In the genomic region with DNA sequence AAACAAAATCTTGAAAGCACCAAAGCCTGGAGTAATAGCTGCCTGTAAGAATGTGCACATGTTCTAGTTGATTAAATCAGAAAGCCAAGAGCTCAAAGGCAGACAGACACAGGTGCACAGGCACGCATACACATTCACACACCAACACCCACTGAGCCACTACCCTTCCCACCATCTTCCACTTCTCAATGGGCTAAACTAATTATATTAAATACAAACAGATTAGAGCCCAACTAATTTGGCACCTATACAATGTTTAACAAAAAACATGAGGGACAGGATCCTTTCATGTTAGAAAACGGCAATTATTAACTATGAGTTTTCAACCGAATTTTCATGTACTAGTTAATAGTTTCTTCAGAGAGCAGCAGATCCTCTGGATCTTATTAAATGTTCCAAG, we compare ENCODE assay signal across 26 mouse cellular contexts.
A peak's percentile ranks its signal among the peaks of the same experiment; 100 is the strongest.
DNase-seq lines count a peak whose midpoint lies in the region; ATAC-seq and TF ChIP-seq lines count a peak whose summit lies in the region.
"Had no signal": no experiment of that assay in that cellular context is flagged by ENCODE, and none has a peak within 500 bp of the region (broad histone marks: within the 10 kb centered on the region; RNA-seq: fewer than 3 reads in every experiment).

No protein-coding gene starts in this region.

- H3K4me1 ChIP-seq in forebrain, embryonic 11.5 days (replicated peaks; ENCODE audit: control insufficient read depth, insufficient read depth, low read length): no peaks in the 10 kb centered on the region; the same call in 1 of the 2 replicates
- H3K4me1 ChIP-seq in forebrain, embryonic 16.5 days (replicated peaks; ENCODE audit: control insufficient read depth, insufficient read depth, low read length): no peaks in the 10 kb centered on the region
- H3K4me1 ChIP-seq in kidney, postnatal 0 days (replicated peaks; ENCODE audit: insufficient read depth, low read length): no peaks in the 10 kb centered on the region
- H3K4me1 ChIP-seq: forebrain, embryonic 12.5 days; forebrain, embryonic 15.5 days; heart, embryonic 10.5 days had no signal

- H3K27me3 ChIP-seq in forebrain, embryonic 11.5 days (ENCODE audit: control insufficient read depth, insufficient read depth, low read length): no peaks in the 10 kb centered on the region
- no peaks in the 10 kb centered on the region for H3K27me3 ChIP-seq in forebrain, embryonic 16.5 days (replicated peaks; ENCODE audit: control insufficient read depth, insufficient read depth, low read length)
- H3K27me3 ChIP-seq in kidney, postnatal 0 days (ENCODE audit: insufficient read depth, low read length): no peaks in the 10 kb centered on the region
- H3K27me3 ChIP-seq: embryonic facial prominence, embryonic 12.5 days; embryonic facial prominence, embryonic 15.5 days; forebrain, embryonic 12.5 days; forebrain, embryonic 15.5 days; heart, embryonic 13.5 days had no signal

- 0 out of 2 replicates have a peak, but pooled peaks have one; percentile 46 for ATAC-seq in forebrain, embryonic 11.5 days (replicated peaks; ENCODE audit: low FRiP score)
- no peak for ATAC-seq in forebrain, embryonic 16.5 days
- no peak for ATAC-seq in kidney, postnatal 0 days (replicated peaks; ENCODE audit: low FRiP score, low read depth)
- ATAC-seq: activated CD4-positive, CD25-positive, alpha-beta regulatory T cell, adult 4 months; forebrain, embryonic 15.5 days; hindbrain, postnatal 0 days had no signal

- H3K9ac ChIP-seq in forebrain, embryonic 11.5 days (ENCODE audit: low read length): no peak overlapping the region
- no peak overlapping the region for H3K9ac ChIP-seq in forebrain, embryonic 16.5 days (replicated peaks; ENCODE audit: low read depth, low read length)
- H3K9ac ChIP-seq in kidney, postnatal 0 days (ENCODE audit: low read depth, low read length): no peak overlapping the region
- H3K9ac ChIP-seq: embryonic facial prominence, embryonic 12.5 days; embryonic facial prominence, embryonic 15.5 days; forebrain, embryonic 12.5 days; forebrain, embryonic 15.5 days; heart, embryonic 13.5 days; hindbrain, embryonic 14.5 days had no signal

- H3K36me3 ChIP-seq in forebrain, embryonic 11.5 days (ENCODE audit: control insufficient read depth, insufficient read depth, low read length): no peaks in the 10 kb centered on the region
- H3K36me3 ChIP-seq in forebrain, embryonic 16.5 days (ENCODE audit: control insufficient read depth, insufficient read depth): no peaks in the 10 kb centered on the region
- H3K36me3 ChIP-seq in kidney, postnatal 0 days (ENCODE audit: insufficient read depth, low read length): no peaks in the 10 kb centered on the region
- H3K36me3 ChIP-seq: embryonic facial prominence, embryonic 12.5 days; embryonic facial prominence, embryonic 15.5 days; forebrain, embryonic 12.5 days; forebrain, embryonic 15.5 days; heart, embryonic 10.5 days; heart, embryonic 13.5 days had no signal

- H3K4me2 ChIP-seq in forebrain, embryonic 11.5 days (ENCODE audit: low read depth, low read length, severe bottlenecking): no peak overlapping the region
- no peak overlapping the region for H3K4me2 ChIP-seq in forebrain, embryonic 16.5 days (ENCODE audit: low read length)
- H3K4me2 ChIP-seq in kidney, postnatal 0 days (ENCODE audit: low read length): no peak overlapping the region
- H3K4me2 ChIP-seq: embryonic facial prominence, embryonic 12.5 days; embryonic facial prominence, embryonic 15.5 days; forebrain, embryonic 12.5 days; forebrain, embryonic 15.5 days; heart, embryonic 13.5 days; hindbrain, embryonic 14.5 days had no signal

- no peak for DNase-seq in forebrain, embryonic 11.5 days (ENCODE audit: low spot score)
- peak; percentile 66 for DNase-seq in kidney, adult 9 months
- DNase-seq in kidney, postnatal 10 days: no peak
- DNase-seq in kidney, postnatal 0 days (ENCODE audit: low spot score): peak; percentile 9
- DNase-seq in urinary bladder, postnatal 14 days (ENCODE audit: low spot score): no peak
- DNase-seq: adrenal gland, postnatal 10 days; adrenal gland, postnatal 36 days; cerebellum, adult 11 months; cerebellum, adult 2 months; cerebellum, adult 9-11 months; cerebellum, postnatal 25 days; gastrocnemius, postnatal 10 days; gastrocnemius, postnatal 36 days; heart, adult 2 months; heart, postnatal 14 days; heart, postnatal 4 days had no signal

- H3K27ac ChIP-seq in forebrain, embryonic 11.5 days (ENCODE audit: low read depth, low read length): no peak overlapping the region
- no peak overlapping the region for H3K27ac ChIP-seq in forebrain, embryonic 16.5 days (ENCODE audit: low read length)
- H3K27ac ChIP-seq in kidney, postnatal 0 days: no peak overlapping the region
- H3K27ac ChIP-seq: embryonic facial prominence, embryonic 12.5 days; embryonic facial prominence, embryonic 15.5 days; forebrain, embryonic 12.5 days; forebrain, embryonic 15.5 days; heart, adult 2 months; heart, embryonic 10.5 days; heart, embryonic 13.5 days; hindbrain, embryonic 14.5 days; hindbrain, postnatal 0 days had no signal

- WGBS in forebrain, embryonic 11.5 days: 54% methylated on average over 3 of the region's 3 CpGs
- WGBS in forebrain, embryonic 16.5 days: 21% methylated on average over 3 of the region's 3 CpGs
- 65% methylated on average over 3 of the region's 3 CpGs for WGBS in kidney, postnatal 0 days

- TF ChIP-seq CTCF in kidney, postnatal 0 days (IDR thresholded peaks at IDR 0.05; ENCODE audit: low read depth): no peak

- H3K9me3 ChIP-seq in forebrain, embryonic 11.5 days (ENCODE audit: control insufficient read depth, low read length): no peaks in the 10 kb centered on the region
- no peaks in the 10 kb centered on the region for H3K9me3 ChIP-seq in forebrain, embryonic 16.5 days (ENCODE audit: control insufficient read depth, low read length)
- H3K9me3 ChIP-seq in kidney, postnatal 0 days (replicated peaks; ENCODE audit: low read length): no peaks in the 10 kb centered on the region
- H3K9me3 ChIP-seq: embryonic facial prominence, embryonic 12.5 days; embryonic facial prominence, embryonic 15.5 days; forebrain, embryonic 12.5 days; forebrain, embryonic 15.5 days; heart, embryonic 10.5 days had no signal

- no peak overlapping the region for H3K4me3 ChIP-seq in forebrain, embryonic 11.5 days (ENCODE audit: low read depth, low read length)
- no peak overlapping the region for H3K4me3 ChIP-seq in forebrain, embryonic 16.5 days (replicated peaks; ENCODE audit: low read length)
- H3K4me3 ChIP-seq in kidney, postnatal 0 days (replicated peaks; ENCODE audit: low read depth, low read length): no peak overlapping the region
- H3K4me3 ChIP-seq: embryonic facial prominence, embryonic 12.5 days; embryonic facial prominence, embryonic 15.5 days; forebrain, embryonic 12.5 days; forebrain, embryonic 15.5 days; heart, adult 2 months; heart, embryonic 10.5 days; heart, embryonic 13.5 days had no signal

Comparison
In these comparisons a context has a peak if more than half of its experiments do, and no peak if none do; other contexts are left out.
1. DNase-seq: peak in kidney, adult 9 months (single experiment) and kidney, postnatal 0 days (single experiment); none in forebrain, embryonic 11.5 days (single experiment), kidney, postnatal 10 days (single experiment) and urinary bladder, postnatal 14 days (single experiment).